Mouse (Mus musculus): ENCODE measurements around the gene Tubb2a. TPM values are rescaled to one million over a fixed set of nuclear protein-coding genes. Genes with fewer than 3 reads are reported as not detected.
"Not testable (repeated sequence)": the region's sequence is repeated elsewhere in the genome, so short reads cannot be mapped to it uniquely, and the experiment has no call there.

The Tubb2a gene
- polyA plus RNA-seq, 1 experiment from 2014 or later, result 185 TPM

DNA sequence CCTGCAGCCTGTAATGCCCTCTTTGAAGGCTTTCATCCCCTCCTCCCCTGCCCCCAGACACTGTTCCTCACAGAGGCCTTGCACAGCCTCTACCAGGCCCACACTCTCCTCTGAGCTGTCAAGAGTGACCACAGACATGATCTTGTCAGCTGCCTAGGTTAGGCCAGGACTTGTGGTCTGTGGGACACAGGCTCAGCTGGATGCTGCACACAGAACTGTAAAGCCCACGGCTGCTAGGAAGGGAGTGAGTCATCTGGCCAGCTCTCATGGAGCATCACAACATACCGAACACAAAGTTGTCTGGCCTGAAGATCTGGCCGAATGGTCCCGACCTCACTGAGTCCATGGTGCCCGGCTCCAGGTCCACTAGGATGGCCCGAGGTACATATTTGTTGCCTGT lies 1.9 kb downstream of the Tubb2a start:
- H3K9me3 ChIP-seq (ENCODE audit: control insufficient read depth, low read length); H3K4me1 ChIP-seq (replicated peaks; ENCODE audit: control insufficient read depth, insufficient read depth, low read length); H3K27me3 ChIP-seq (ENCODE audit: control insufficient read depth, insufficient read depth, low read length); H3K4me3 ChIP-seq (ENCODE audit: low read depth, low read length); DNase-seq (ENCODE audit: low spot score); H3K4me2 ChIP-seq (ENCODE audit: low read depth, low read length, severe bottlenecking); H3K36me3 ChIP-seq (ENCODE audit: control insufficient read depth, insufficient read depth, low read length); H3K27ac ChIP-seq (ENCODE audit: low read depth, low read length); H3K9ac ChIP-seq (ENCODE audit: low read length); ATAC-seq (replicated peaks; ENCODE audit: low FRiP score): not testable (repeated sequence)
- 90% methylated on average over 6 of the region's 6 CpGs for WGBS

GRCm38 (mm10) chr13:34074441-34074840 lies 3.4 kb downstream of the Tubb2a start:
- H3K4me1 ChIP-seq (replicated peaks; ENCODE audit: control insufficient read depth, insufficient read depth, low read length); ATAC-seq (replicated peaks; ENCODE audit: low FRiP score): not testable (repeated sequence)
- WGBS, result 93% methylated on average over 8 of the region's 17 CpGs

DNA sequence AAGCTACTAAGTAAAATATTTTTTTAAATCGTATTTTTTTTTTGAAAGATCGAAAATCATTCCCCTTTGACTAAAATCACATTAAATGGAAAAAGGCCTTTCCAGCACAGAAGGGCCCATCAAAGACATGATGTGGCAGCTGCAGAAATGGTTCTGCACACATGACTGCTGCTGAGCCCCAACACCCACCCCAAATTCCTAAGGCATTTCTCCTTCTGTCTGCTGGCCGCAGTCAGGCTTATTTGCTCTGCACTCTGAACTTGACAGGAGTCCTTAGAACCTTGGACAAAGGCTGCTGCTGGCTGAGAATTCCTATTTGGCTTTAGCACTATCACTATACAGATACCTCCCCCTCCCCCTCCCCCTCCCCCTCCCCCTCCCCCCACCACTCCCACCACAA lies 5.0 kb downstream of the Tubb2a start:
- ATAC-seq (replicated peaks; ENCODE audit: low FRiP score) (no peak), DNase-seq (ENCODE audit: low spot score) (peak; percentile 37)
- Histone ChIP-seq H3K36me3 (ENCODE audit: control insufficient read depth, insufficient read depth, low read length) (no peaks in the 10 kb centered on the region), H3K4me1 (replicated peaks; ENCODE audit: control insufficient read depth, insufficient read depth, low read length) (peaks cover 6% of the 10 kb centered on the region), H3K27me3 (ENCODE audit: control insufficient read depth, insufficient read depth, low read length) (no peaks in the 10 kb centered on the region), H3K4me3 (ENCODE audit: low read depth, low read length) (no peak overlapping the region), H3K9ac (ENCODE audit: low read length) (no peak overlapping the region), H3K9me3 (ENCODE audit: control insufficient read depth, low read length) (no peaks in the 10 kb centered on the region), H3K27ac (ENCODE audit: low read depth, low read length) (no peak overlapping the region), H3K4me2 (ENCODE audit: low read depth, low read length, severe bottlenecking) (no peak overlapping the region)
- 71% methylated on average over 3 of the region's 3 CpGs for WGBS

More at GRCm38 (mm10) chr13:34074441-34074840, 3.4 kb downstream of the Tubb2a start:
- not testable (repeated sequence) for H3K36me3 ChIP-seq (ENCODE audit: control insufficient read depth, insufficient read depth, low read length); H3K9me3 ChIP-seq (ENCODE audit: control insufficient read depth, low read length); H3K27ac ChIP-seq (ENCODE audit: low read depth, low read length); H3K9ac ChIP-seq (ENCODE audit: low read length); H3K27me3 ChIP-seq (ENCODE audit: control insufficient read depth, insufficient read depth, low read length); DNase-seq (ENCODE audit: low spot score); H3K4me3 ChIP-seq (ENCODE audit: low read depth, low read length); H3K4me2 ChIP-seq (ENCODE audit: low read depth, low read length, severe bottlenecking)

DNA sequence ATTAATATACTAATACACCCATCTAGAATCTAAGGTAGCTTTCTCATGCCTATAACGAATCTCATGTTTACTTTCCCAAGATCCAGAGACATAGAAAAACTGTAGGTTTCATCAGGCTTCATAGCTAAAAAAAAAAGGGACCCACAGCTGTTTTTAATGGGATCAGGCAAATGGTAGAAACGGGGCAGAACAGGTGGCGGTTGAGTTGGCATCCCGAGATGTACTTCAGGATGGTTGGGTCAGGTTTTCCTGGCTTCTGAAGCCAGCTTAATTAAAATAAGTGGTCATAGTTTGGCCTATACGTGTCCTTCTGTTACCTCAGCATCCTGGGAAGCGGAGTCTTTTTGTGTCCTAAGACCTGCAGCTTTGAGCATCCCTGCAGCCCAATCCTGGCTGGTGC lies 6.0 kb downstream of the Tubb2a start:
- DNase-seq (ENCODE audit: low spot score) (peak; percentile 30), ATAC-seq (replicated peaks; ENCODE audit: low FRiP score) (no peak)
- WGBS, result 86% methylated on average over 6 of the region's 6 CpGs
- Histone ChIP-seq H3K27me3 (ENCODE audit: control insufficient read depth, insufficient read depth, low read length) (no peaks in the 10 kb centered on the region), H3K4me2 (ENCODE audit: low read depth, low read length, severe bottlenecking) (no peak overlapping the region), H3K9ac (ENCODE audit: low read length) (no peak overlapping the region), H3K27ac (ENCODE audit: low read depth, low read length) (no peak overlapping the region), H3K4me3 (ENCODE audit: low read depth, low read length) (no peak overlapping the region), H3K36me3 (ENCODE audit: control insufficient read depth, insufficient read depth, low read length) (no peaks in the 10 kb centered on the region), H3K9me3 (ENCODE audit: control insufficient read depth, low read length) (no peaks in the 10 kb centered on the region), H3K4me1 (replicated peaks; ENCODE audit: control insufficient read depth, insufficient read depth, low read length) (peaks cover 5% of the 10 kb centered on the region)

- Histone ChIP-seq H3K4me2 (ENCODE audit: low read depth, low read length, severe bottlenecking) (no peak overlapping the region), H3K36me3 (ENCODE audit: control insufficient read depth, insufficient read depth, low read length) (no peaks in the 10 kb centered on the region), H3K4me1 (replicated peaks; ENCODE audit: control insufficient read depth, insufficient read depth, low read length) (no peaks in the 10 kb centered on the region), H3K4me3 (ENCODE audit: low read depth, low read length) (no peak overlapping the region), H3K27me3 (ENCODE audit: control insufficient read depth, insufficient read depth, low read length) (no peaks in the 10 kb centered on the region), H3K9ac (ENCODE audit: low read length) (no peak overlapping the region), H3K27ac (ENCODE audit: low read depth, low read length) (no peak overlapping the region), H3K9me3 (ENCODE audit: control insufficient read depth, low read length) (no peaks in the 10 kb centered on the region)
- ATAC-seq (replicated peaks; ENCODE audit: low FRiP score) (no peak), DNase-seq (ENCODE audit: low spot score) (no peak)
- 89% methylated on average over 4 of the region's 4 CpGs for WGBS
Measured at GRCm38 (mm10) chr13:34070296-34070695, 7.5 kb downstream of the Tubb2a start.

- peak; percentile 5 for DNase-seq (ENCODE audit: low spot score)
- no peaks in the 10 kb centered on the region for H3K4me1 ChIP-seq (replicated peaks; ENCODE audit: control insufficient read depth, insufficient read depth, low read length)
- H3K4me2 ChIP-seq (ENCODE audit: low read depth, low read length, severe bottlenecking), result no peak overlapping the region
- H3K27me3 ChIP-seq (ENCODE audit: control insufficient read depth, insufficient read depth, low read length), result no peaks in the 10 kb centered on the region
- no peak for ATAC-seq (replicated peaks; ENCODE audit: low FRiP score)
- H3K27ac ChIP-seq (ENCODE audit: low read depth, low read length), result no peak overlapping the region
- WGBS, result 67% methylated on average over 1 of the region's 1 CpGs
- H3K9ac ChIP-seq (ENCODE audit: low read length), result no peak overlapping the region
- no peaks in the 10 kb centered on the region for H3K9me3 ChIP-seq (ENCODE audit: control insufficient read depth, low read length)
- no peak overlapping the region for H3K4me3 ChIP-seq (ENCODE audit: low read depth, low read length)
- no peaks in the 10 kb centered on the region for H3K36me3 ChIP-seq (ENCODE audit: control insufficient read depth, insufficient read depth, low read length)
Measured at GRCm38 (mm10) chr13:34066351-34066750, 11.5 kb downstream of the Tubb2a start.

DNA sequence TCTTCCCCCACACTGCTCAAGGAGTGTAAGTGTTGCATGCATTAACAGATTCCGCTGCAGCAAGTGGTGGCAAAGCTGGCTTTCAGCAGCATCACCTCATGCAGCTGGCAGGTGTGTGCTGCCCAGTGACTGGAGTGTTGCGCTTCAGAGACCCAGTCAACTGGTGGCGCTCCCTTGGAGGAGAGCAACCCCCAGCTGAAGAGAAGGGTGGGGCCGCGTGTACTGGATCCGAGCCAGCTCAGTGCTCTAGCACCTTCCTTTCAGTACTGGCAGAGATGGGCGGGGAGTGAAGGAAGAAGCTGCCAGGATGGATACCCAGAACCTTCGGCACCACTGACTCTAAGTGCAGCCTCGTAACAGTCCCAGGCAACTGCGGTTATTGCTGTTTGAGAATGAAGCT lies 15.3 kb downstream of the Tubb2a start:
- no peaks in the 10 kb centered on the region for H3K36me3 ChIP-seq (ENCODE audit: control insufficient read depth, insufficient read depth, low read length)
- no peaks in the 10 kb centered on the region for H3K9me3 ChIP-seq (ENCODE audit: control insufficient read depth, low read length)
- DNase-seq (ENCODE audit: low spot score) (peak; percentile 43), ATAC-seq (replicated peaks; ENCODE audit: low FRiP score) (no peak)
- H3K27me3 ChIP-seq (ENCODE audit: control insufficient read depth, insufficient read depth, low read length), result no peaks in the 10 kb centered on the region
- H3K4me3 ChIP-seq (ENCODE audit: low read depth, low read length), result no peak overlapping the region
- no peak overlapping the region for H3K9ac ChIP-seq (ENCODE audit: low read length)
- H3K4me1 ChIP-seq (replicated peaks; ENCODE audit: control insufficient read depth, insufficient read depth, low read length), result no peaks in the 10 kb centered on the region
- 93% methylated on average over 10 of the region's 10 CpGs for WGBS
- no peak overlapping the region for H3K4me2 ChIP-seq (ENCODE audit: low read depth, low read length, severe bottlenecking)
- no peak overlapping the region for H3K27ac ChIP-seq (ENCODE audit: low read depth, low read length)

DNA sequence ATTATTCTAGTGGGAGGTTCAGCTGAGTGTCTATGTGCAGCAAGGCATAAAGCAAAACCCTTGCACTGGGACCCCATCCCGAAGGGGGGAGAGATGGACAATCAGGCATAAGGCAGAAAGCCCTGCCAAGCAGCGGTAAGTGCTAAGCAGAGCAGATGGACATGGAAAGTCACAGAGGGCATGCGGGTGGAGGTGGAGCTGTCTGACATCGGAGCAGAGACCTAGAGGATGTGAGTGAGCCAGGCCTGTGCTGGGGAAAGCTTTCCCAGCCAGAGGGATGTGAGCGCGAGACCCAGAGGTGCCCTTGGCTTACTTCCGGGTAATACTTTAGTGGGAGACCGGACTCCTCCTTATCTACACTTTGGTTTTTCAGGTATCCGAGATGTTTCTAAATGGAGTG lies 17.7 kb downstream of the Tubb2a start:
- 91% methylated on average over 9 of the region's 9 CpGs for WGBS
- H3K4me2 ChIP-seq (ENCODE audit: low read depth, low read length, severe bottlenecking), result no peak overlapping the region

DNA sequence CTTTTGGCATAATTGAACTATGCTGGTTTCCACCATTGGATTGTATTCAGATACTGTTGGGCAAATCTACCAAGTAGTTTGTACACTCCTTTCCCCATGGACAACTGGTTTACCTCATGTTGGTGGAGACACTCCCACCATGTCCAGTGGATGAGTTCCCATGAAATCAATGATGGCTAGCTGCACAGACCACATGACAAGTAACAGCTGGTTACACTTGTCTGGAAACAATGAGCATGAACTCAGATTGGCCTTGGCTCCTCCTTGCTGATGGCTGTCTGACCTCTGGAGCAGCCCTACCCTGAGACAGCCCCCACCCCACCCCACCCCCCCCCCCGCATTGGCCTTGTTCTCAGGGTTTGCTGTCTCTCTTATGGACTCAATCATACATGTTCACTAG lies 20.6 kb downstream of the Tubb2a start:
- H3K9me3 ChIP-seq (ENCODE audit: control insufficient read depth, low read length), result no peaks in the 10 kb centered on the region
- peaks cover 3% of the 10 kb centered on the region; the same call in 1 of the 2 replicates for H3K36me3 ChIP-seq (ENCODE audit: control insufficient read depth, insufficient read depth, low read length)
- ATAC-seq (replicated peaks; ENCODE audit: low FRiP score) (no peak), DNase-seq (ENCODE audit: low spot score) (no peak)
- H3K4me1 ChIP-seq (replicated peaks; ENCODE audit: control insufficient read depth, insufficient read depth, low read length), result no peaks in the 10 kb centered on the region
- no peak overlapping the region for H3K27ac ChIP-seq (ENCODE audit: low read depth, low read length)
- no peak overlapping the region for H3K9ac ChIP-seq (ENCODE audit: low read length)
- no peaks in the 10 kb centered on the region for H3K27me3 ChIP-seq (ENCODE audit: control insufficient read depth, insufficient read depth, low read length)
- no peak overlapping the region for H3K4me2 ChIP-seq (ENCODE audit: low read depth, low read length, severe bottlenecking)
- 80% methylated on average over 1 of the region's 1 CpGs for whole genome bisulfite sequencing
- no peak overlapping the region for H3K4me3 ChIP-seq (ENCODE audit: low read depth, low read length)

More for the DNA sequence above, 17.7 kb downstream of the Tubb2a start:
- Histone ChIP-seq H3K4me3 (ENCODE audit: low read depth, low read length) (no peak overlapping the region), H3K27me3 (ENCODE audit: control insufficient read depth, insufficient read depth, low read length) (no peaks in the 10 kb centered on the region), H3K9me3 (ENCODE audit: control insufficient read depth, low read length) (no peaks in the 10 kb centered on the region), H3K9ac (ENCODE audit: low read length) (no peak overlapping the region), H3K27ac (ENCODE audit: low read depth, low read length) (no peak overlapping the region), H3K4me1 (replicated peaks; ENCODE audit: control insufficient read depth, insufficient read depth, low read length) (no peaks in the 10 kb centered on the region), H3K36me3 (ENCODE audit: control insufficient read depth, insufficient read depth, low read length) (peaks cover 3% of the 10 kb centered on the region; the same call in 1 of the 2 replicates)
- DNase-seq (ENCODE audit: low spot score) (peak; percentile 4), ATAC-seq (replicated peaks; ENCODE audit: low FRiP score) (no peak)
